Mouse (Mus musculus) A20 (cell line): ENCODE results near the gene Vmn1r163.
"Not testable (repeated sequence)": the region's sequence is repeated elsewhere in the genome, so short reads cannot be mapped to it uniquely, and the experiment has no call there.

Experiments used
- DNase-seq: peaks from one replicate; pipeline ENCODE4 v3.0.0-alpha.2; 2011; ENCODE audit warnings: low read depth, low spot score

Gene Vmn1r163

DNA sequence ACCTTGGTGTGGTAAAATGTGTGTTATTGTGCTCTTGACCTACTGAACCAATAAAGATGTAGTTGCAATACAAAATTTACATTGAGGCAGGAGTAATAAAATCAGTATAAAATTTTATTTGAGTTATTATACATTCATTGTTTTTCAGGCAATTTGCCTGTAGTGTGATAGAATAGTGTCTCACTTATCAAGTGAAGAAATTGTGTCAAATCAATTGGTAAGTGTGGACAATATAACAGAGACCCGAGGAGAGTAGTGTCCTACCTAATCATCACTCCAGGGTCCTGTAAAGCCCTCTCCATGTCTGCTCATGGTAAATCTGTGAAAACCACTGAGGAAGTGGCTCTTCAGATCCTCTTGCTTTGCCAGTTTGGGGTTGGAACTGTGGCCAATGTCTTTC is at the start of gene Vmn1r163:
Vmn1r163 (plus strand) TSS at position 301 of the 400 bp plus-strand sequence.
- DNase-seq: not testable (repeated sequence)

DNA sequence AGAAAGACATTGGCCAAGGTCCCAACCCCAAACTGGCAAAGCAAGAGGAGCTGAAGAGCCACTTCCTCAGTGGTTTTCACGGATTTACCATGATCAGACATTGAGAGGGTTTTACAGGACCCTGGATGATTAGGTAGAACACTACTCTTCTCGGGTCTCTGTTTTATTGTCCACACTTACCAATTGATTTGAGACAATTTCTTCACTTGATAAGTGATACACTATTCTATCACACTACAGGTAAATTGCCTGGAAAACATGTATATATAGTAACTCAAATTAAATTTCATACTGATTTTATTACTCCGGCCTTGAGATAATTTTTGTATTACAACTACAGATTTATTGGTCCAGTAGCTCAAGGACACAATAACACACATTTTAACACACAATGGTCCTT is 35.5 kb upstream of the Vmn1r163 start, which contains the start of gene Gm4216:
Gm4216 (minus strand) TSS at position 101 of the 400 bp plus-strand sequence.
- not testable (repeated sequence) for DNase-seq

DNA sequence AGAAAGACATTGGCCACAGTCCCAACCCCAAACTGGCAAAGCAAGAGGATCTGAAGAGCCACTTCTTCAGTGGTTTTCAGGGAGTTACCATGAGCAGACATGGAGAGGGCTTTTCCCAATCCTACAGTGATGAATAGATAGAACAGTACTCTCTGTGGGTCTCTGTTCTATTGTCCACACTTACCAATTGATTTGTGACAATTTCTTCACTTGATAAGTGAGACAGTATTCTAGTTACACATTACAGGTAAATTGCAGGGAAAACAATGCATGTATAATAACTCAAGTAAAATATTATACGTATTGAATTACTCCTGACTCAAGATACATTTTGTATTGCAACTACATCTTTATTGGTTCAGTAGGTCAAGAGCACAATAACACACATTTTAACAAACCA is 12.0 kb downstream of the Vmn1r163 start, which contains the start of gene Gm8720:
Gm8720 (minus strand) TSS at position 101 of the 400 bp plus-strand sequence.
- not testable (repeated sequence) for DNase-seq
